Mouse (Mus musculus) frontal cortex, adult (tissue): ENCODE measurements around the gene Gk2.
A peak's percentile ranks its signal among the peaks of the same experiment; 100 is the strongest.

Source experiments
- ATAC-seq: cut with Nextera tagmentation; 2 replicates; pipeline ENCODE4 v1.9.2; 2017; ENCODE audit warnings: mild to moderate bottlenecking, moderate library complexity, mixed read lengths; ENCODE audit not compliant: low TSS enrichment

Gene Gk2

GRCm38 (mm10) chr5:97456816-97457215 is at the start of gene Gk2:
Gene Gk2, minus strand, starts transcription at chr5:97457021.
- ATAC-seq, result no peak

DNA sequence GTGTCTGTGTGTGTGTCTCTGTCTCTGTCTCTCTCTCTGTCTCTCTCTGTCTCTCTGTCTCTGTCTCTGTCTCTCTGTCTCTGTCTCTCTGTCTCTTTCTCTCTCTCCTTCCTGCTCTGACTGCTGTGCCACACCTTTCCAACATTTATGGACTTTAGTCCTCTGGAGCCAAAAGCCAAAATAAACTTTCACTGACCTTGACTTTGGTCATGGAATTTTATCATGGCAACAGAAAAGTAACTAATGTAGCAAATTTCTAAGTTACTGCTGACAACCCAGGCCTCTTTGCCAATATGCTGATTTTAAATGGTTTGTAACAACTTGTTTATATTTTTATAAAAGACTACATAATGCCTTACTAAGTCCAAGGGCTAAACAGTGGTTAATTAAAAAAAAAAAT is 41.2 kb upstream of the Gk2 start:
- no peak for ATAC-seq

- ATAC-seq, result no peak
Observed at GRCm38 (mm10) chr5:97495488-97496092, 38.8 kb upstream of the Gk2 start.

DNA sequence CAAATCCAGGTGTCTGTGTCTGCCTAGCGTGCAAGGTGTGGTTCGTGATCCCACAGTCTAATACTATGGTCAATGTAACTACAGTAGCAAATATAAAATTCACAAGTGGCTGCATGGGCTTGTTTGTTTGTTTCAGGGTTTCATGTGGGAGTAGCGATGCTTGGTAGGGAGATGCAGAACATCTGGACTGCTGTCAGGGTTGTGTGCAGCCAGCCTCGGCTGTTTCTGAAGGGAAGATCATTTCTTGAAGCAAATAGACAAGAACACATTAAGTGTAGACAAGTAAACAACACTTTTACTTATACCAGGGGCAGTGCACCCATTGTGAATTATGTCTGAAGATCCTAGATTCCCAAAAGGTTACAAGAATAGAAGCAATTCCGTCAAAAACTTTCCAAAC is 36.6 kb upstream of the Gk2 start:
- no peak for ATAC-seq

- no peak for ATAC-seq
Observed at GRCm38 (mm10) chr5:97486141-97486540, 29.3 kb upstream of the Gk2 start.

GRCm38 (mm10) chr5:97479991-97480390 is 23.2 kb upstream of the Gk2 start:
- ATAC-seq, result no peak

DNA sequence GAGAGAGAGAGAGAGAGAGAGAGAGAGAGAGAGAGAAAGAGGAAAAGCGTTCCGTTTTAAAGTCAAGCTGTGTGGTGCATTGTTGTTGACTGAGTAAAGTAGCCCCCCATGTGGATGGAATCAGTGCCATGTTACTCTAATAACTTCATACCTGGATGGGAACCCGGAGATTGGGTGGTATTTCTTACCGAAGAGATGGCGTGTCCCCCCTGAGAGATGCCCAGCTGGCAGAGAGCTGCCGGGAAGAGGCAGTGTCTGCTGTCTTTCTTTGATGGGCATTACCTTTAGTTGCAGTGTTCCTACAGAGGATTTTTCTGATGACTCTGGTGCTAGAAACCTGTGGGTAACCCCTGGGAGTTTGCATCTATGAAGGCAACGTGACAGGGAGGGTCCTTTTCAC is 10.4 kb upstream of the Gk2 start:
- ATAC-seq, result no peak

DNA sequence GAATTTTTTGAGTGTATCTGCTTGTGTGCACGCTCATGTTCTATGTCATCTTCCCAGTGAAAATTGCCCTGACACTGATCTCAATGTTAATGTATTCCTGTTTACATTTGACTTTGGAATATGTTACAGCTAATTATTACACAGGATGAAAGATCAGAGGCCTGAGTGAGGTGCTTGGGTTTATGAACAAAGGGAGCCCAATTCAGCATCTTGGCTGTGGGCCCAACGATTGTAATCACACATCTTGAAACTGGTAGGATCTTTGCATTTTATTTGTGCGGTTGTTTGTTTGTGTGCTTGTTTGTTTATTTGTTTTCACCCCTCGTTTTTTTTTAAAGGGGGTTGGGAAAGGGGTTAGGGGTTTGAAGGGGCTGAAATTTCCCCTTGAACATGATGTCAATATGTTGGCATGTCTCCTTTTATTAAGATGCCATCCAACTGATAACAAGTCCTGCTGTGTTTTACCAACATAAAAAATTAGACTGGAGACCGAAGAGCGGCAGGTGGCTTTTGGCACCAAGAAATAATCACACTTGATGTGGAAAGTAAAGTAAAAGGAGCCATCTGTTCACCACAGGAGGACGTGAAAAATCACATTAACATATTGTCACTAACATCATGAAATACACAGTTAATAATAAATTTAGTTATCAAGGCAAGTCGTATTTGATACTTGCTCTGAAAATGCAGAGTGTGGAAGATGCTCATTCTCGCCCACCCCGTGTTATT is 9.8 kb upstream of the Gk2 start:
- no peak for ATAC-seq

DNA sequence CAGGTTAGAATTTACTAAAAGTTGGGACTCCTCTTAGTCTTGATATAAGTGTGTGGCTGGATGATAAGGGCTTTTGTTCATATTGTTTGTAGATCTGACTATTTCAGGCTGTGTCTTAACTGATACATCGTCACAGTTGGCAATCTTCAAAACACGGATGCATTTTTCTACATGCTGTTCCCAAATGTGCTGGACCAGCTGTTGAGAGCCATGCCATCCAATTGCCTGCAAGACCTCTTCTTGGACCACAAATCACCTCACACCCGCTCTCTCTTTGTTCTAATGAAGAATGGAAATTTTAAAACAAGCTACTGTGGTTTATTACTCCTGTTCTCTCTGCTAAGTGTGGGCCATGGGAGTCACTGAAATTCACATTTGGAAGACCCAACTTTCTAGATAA is 9.1 kb upstream of the Gk2 start:
- no peak for ATAC-seq

DNA sequence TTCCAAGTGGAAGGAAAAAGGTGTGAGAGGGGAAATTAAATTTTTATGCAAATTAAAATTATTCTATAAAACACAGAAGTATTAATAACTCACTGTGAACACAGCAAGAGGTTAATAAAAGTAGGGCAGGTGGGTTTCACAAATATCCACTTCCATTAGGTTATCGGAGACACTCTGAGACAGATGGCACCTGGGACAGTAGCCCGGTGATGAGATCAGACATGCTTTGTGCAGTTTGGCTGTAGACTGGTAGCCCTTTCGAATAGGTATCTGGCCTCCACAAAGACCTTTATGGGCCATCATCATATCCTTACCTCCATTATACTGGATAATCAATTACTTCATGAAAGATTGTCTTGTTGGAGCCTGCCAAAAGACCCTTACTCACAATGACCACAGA is 6.0 kb upstream of the Gk2 start:
- no peak for ATAC-seq

DNA sequence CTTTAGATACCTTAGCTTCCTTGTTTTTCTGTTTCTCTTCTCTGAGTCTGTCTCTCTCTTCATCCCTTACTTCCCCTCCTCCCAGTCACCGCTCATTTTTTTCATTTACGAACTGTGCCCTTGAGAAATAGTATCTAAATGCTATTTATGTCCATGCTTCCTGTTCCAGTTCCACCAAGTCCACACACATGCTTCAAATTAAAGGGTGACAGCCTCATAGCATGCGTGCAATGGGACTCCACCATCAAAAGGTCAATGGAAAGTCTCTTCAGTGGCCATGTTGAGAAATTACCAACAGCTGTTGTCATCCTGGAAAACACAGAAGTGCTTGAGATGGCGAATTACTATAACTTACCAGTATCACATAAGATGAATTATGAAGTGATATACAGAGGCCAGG is 5.4 kb downstream of the Gk2 start:
- ATAC-seq, result no peak

GRCm38 (mm10) chr5:97444191-97444590 is 12.6 kb downstream of the Gk2 start:
- ATAC-seq, result no peak

GRCm38 (mm10) chr5:97432512-97432911 is 24.3 kb downstream of the Gk2 start:
- ATAC-seq, result no peak

DNA sequence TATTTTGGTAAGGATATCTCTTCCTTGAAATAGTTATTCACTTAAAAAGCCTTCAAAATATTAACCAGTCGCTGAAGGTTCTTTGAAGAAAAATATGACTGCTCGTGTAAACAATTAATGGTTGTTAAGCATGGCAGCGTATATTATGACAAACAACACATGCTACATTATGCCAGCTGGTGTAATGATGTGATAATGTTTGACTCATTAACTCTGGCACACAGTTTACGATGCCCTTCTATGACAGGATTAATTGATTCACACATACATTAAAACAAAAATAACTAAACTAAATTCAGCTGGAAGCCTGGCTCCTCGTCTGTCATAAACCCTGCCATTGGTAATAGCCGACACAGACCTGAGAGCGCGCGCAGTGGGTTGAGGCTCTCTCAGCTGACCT is 26.8 kb downstream of the Gk2 start:
- ATAC-seq, result no peak

- no peak for ATAC-seq
Observed at GRCm38 (mm10) chr5:97421669-97422068, 35.2 kb downstream of the Gk2 start.

DNA sequence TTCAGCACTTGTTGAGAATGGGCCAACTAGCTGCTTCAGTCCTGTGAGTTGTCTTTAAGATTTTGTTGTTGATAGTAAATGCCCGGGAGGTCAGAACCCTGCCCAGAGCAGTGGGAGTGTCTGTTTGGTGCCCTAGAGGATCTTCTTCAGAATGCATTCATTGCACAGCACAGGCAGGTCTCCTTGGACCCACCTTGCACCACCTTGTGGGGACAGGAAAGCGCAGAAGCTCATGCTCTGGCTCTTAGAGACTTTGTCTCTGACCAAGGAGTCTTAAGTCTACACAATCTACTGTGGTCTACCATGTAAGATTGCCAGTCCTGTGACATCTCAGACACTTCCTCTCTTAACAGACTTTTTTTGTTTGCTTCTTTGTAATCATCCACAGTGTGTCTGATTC is 39.6 kb downstream of the Gk2 start:
- ATAC-seq, result no peak

DNA sequence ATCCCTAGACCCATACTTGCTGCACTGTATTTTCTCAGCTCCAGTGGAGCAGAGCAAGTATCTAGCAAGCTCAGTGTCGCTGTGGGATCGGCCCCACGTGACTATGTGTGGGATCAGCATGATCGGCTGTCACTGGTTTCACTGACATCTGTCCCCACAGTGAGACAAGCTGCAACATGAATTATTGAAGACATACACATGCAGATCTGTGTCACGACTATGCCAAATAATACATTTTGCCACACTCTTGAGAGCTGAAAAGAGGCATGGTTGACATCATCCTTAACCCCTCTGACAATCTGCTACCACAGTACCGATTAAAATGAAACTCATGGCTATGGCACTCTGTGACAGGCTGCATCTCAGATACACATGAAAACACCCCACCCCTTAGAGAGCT is 41.0 kb downstream of the Gk2 start:
- no peak for ATAC-seq

DNA sequence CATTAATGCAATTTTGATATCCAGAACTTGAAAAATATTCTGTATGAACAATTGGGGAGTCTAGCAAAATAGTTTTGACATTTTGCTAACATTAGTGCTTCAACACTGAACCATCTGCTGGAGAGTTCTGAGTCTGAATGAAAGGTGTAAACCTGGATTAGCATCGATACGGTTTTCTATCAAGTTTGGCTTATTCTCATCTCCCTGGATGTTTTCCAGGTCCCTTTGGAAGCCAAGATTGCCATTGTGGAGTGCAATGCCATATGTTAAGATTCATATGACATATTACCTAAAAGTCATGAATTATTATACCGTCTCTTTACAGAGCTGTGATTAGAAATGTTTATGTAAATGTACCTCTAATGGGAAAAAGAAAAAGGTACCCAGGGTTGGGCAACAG is 43.1 kb downstream of the Gk2 start:
- ATAC-seq, result no peak

DNA sequence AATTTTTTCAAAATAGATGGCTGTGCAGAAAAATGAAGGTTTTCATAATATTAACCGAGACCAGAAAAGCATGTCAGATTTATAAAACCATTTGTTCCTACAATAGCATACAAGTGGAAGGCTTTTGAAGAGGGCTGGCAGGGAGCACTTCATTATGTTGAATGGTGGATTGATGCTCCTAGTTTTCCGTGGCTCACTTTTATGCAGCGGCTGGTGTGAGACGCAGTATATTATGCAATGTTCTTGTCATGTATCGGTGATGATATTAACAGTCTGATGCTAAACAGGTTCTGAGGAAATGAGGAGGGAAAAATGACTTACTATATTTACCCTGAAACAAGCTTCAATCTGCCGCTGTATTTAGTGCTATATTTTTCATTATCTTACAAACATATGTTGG is 46.6 kb downstream of the Gk2 start:
- ATAC-seq, result peak; percentile 62; the same call in 1 of the 2 replicates

DNA sequence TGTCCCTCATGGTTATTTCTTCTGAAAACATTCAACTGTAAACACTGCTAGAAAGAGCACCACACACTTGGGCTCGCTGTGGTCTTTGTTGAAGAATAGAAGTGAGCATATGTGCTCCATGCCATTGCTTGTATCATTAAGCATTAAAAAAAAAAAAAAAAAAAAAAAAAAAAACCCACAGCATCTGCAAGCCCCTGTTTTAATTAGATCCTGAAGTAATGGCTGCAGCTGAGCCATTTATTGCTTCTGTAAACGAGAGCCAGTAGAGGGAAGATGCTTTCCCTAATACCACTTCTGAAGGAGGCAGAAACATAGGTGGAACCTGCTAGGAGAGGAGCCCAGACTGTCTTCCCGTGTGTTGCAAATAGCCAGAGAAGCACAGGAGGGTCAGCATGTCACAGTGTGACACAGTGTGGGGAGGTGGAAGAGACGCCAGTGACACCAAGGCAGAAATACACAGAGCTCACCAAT is 47.6 kb downstream of the Gk2 start:
- no peak for ATAC-seq
